Mouse (Mus musculus) layer of hippocampus, adult 2 months (tissue): Measurements from ENCODE around the gene Syngr3. TPM values are rescaled to one million over a fixed set of nuclear protein-coding genes. Genes with fewer than 3 reads are reported as not detected.
A peak's percentile ranks its signal among the peaks of the same experiment; 100 is the strongest.

ENCODE experiments used
- DNase-seq, 2 experiments: peaks; one replicate each; pipeline ENCODE4 v3.0.0; 2022; ENCODE audit warnings: low spot score in 2 of 2
- H3K27ac ChIP-seq: fragments of 200-600 bp; 2 replicates; pipeline ENCODE4 v1.8.1; 2022
- H3K4me3 ChIP-seq: fragments of 200-600 bp; 2 replicates; pipeline ENCODE4 v1.8.1; 2022; ENCODE audit warnings: mild to moderate bottlenecking
- CTCF ChIP-seq: fragments of 200-600 bp; conservative IDR thresholded peaks from 2 replicates; pipeline ENCODE4 v1.8.1; 2022; ENCODE audit warnings: antibody characterized with exemption, mild to moderate bottlenecking, moderate library complexity
- total RNA-seq, 2 experiments: library from RNA; stranded (reverse); gene quantifications; 2 replicates each; pipeline ENCODE4 v1.2.3; 2021

Syngr3 gene
- total RNA-seq, 2 experiments from 2014 or later = 146 to 155 TPM

GRCm38 (mm10) chr17:24715556-24715955, 25.8 kb upstream of the Syngr3 start:
- DNase-seq = no peak
- Histone ChIP-seq H3K4me3 (no peak overlapping the region), H3K27ac (no peak overlapping the region)
- TF ChIP-seq CTCF = no peak

- TF ChIP-seq CTCF = peak; percentile 78
- DNase-seq = no peak
- Histone ChIP-seq H3K4me3 (no peak overlapping the region), H3K27ac (no peak overlapping the region)
Observed at GRCm38 (mm10) chr17:24708646-24709045, 18.9 kb upstream of the Syngr3 start.

DNA sequence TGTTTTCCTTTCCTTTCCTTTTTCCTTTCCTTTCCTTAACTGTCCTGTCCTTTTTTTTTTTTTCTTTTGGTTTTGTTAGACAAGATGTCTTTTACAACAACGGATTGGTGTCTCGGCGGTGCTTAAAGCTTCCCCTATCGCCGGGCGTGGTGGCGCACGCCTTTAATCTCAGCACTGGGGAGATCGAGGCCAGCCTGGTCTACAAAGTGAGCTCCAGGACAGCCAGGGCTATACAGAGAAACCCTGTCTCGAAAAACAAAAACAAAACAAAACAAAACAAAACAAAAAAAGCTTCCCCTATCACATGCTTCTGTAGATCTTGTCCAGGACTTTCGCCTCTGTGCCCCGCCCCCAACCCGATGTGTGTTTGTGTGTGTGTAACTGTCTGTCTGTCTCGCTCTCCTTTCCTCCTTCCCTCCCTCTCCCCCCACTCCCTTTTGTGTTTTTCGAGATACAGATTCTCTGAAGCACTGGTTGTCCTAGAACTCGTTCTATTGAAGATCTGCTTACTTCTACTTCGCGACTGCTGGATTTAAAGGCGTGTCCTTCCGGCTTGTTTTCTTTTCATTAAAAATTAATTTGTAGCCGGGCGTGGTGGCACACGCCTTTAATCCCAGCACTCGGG, 18.2 kb upstream of the Syngr3 start:
- Histone ChIP-seq H3K27ac (peak overlapping the region; percentile 85), H3K4me3 (peak overlapping the region; percentile 92)
- TF ChIP-seq CTCF = no peak
- DNase-seq = no peak

DNA sequence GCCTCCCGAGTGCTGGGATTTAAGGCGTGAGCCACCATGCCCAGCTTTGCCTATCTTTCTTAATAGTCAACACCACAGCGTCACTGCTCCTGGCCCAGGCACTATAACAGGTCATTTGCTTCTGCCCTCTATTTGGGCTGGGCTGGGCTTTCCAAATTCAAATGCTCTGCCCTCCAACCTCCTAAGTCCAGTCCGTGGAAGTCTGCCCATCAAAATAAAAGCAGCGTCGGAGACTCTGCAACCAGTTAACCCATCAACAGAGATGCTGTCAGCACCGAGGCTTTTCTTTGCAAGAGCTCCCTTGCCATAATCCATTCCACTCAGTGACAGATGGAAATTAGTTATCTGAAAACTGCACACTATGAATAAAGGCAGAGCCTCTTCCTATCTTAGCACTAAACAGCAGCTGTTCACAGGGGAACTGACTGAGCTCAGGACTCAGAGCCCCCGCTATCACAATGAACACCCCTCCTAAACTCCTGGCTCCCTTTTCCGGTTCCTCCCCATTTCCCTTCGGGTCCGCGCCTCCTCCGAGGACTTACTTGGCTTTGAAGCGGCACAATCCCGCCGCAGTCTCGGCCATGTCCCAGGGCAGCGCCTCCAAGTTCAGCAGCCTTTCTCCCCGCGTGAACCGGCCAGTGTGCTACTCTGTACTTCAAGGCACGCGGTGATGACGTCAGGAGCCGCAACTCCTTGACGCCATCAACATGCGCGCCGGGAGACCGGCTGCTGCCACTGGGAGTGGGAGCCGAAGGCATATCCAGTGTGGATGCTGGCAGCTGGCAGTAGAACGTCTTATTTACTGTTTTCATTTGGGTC, 17.4 kb upstream of the Syngr3 start, which contains the start of gene Tbl3:
TSS of gene Tbl3 (minus strand) at position 679 of the 819 bp plus-strand sequence.
- peak within 1 kb of the TSS; percentile 92 for H3K4me3 ChIP-seq
- no peak for TF ChIP-seq CTCF

GRCm38 (mm10) chr17:24705821-24706220, 16.1 kb upstream of the Syngr3 start:
- Histone ChIP-seq H3K27ac (no peak overlapping the region), H3K4me3 (no peak overlapping the region)
- no peak for DNase-seq
- TF ChIP-seq CTCF = no peak

More for the DNA sequence above, 17.4 kb upstream of the Syngr3 start, which contains the start of gene Tbl3:
- peak within 1 kb of the TSS; percentile 85 for H3K27ac ChIP-seq
- peak; percentile 92 to 97 for DNase-seq

- no peak for DNase-seq
- H3K27ac ChIP-seq = no peak overlapping the region
- TF ChIP-seq CTCF = no peak
- no peak overlapping the region for H3K4me3 ChIP-seq
Observed at GRCm38 (mm10) chr17:24701251-24701650, 11.5 kb upstream of the Syngr3 start.

- TF ChIP-seq CTCF = no peak
- DNase-seq = no peak
- Histone ChIP-seq H3K27ac (no peak overlapping the region), H3K4me3 (no peak overlapping the region)
Observed at GRCm38 (mm10) chr17:24699473-24699872, 9.7 kb upstream of the Syngr3 start.

DNA sequence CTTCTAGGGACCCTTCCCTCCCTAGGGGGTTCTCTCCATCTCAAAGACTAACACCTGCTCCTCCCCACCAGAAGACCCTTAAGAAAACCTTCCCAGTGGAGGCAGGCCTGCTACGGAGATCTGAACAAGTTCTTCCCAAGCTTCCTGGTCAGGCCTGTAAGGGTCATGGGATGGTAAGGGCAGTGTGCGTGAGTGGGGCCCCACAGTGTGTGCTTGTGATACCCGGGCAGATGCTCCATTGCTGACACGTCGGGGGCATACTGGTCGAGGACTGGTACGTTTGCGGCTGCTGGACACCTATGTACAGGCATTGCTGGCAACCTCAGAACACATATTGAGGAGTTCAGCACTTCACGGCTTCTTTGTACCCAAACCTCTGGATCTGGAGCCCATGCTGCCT, 9.0 kb upstream of the Syngr3 start:
- no peak for TF ChIP-seq CTCF
- H3K27ac ChIP-seq = no peak overlapping the region
- H3K4me3 ChIP-seq = no peak overlapping the region
- no peak for DNase-seq

DNA sequence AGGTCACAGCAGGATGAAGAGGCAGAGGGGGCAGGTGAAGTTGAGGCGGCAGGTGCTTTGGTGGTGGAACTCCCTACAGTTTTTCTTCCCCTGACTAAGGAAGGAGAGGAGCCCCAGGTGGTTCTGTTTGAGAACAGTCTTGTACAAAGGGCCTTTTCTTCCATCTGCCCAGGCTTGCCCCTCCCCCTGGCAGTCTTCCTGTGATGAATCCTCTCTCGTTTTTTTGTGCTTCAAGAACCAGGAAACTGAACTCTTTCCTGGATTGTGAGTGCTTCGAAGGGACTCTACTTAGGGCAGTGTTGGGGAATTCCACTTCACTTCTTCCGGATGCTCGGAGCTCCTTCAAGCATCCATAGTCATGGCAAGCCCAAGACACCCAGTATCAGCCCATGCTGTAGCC, 8.2 kb upstream of the Syngr3 start:
- no peak for DNase-seq
- H3K4me3 ChIP-seq = no peak overlapping the region
- no peak overlapping the region for H3K27ac ChIP-seq
- TF ChIP-seq CTCF = no peak

DNA sequence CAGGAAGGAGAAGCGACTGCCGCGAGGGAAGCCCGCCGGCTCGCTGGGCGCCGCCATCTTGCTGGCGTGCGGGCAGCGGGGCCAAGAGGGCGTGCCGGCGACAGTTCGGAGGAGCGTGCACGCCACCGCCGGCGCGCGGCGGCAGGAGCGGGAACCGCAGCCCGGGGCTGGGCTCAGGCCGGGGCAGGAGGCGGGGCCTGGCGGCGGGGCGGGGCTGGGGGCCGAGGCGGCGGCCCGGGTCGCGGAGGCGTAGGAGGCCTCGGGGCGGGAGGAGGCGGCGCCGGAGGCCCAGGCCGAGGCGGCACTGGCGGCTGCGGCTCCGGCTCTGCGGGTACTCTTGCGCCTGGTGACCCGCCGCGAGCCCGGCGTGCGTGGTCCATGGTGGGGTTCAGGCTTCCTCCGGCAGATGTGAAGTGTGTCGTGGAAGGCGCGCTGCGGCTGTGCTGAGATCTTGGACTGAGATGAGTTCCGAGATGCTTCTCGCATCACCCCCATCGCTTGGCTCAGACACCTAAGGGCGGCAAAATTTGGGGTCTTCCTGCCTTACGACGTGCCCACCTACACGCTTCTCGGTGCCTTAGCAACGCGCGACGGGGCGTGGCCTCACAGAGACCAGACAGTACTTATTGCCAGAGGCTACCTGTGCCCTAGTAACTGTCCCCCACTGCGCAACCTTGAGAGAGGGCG, 6.4 kb upstream of the Syngr3 start, which contains the start of the genes Gfer and Noxo1:
TSS of gene Gfer (minus strand) at position 146 of the 687 bp plus-strand sequence.
TSS of gene Noxo1 (plus strand) at position 224 of the 687 bp plus-strand sequence.
- TF ChIP-seq CTCF = peak; percentile 56
- H3K27ac ChIP-seq = peak within 1 kb of the TSS; percentile 92
- peak; percentile 74 to 77 for DNase-seq
- H3K4me3 ChIP-seq = peak within 1 kb of the TSS; percentile 81

- peak overlapping the region; percentile 88 for H3K27ac ChIP-seq
- H3K4me3 ChIP-seq = peak overlapping the region; percentile 81
- DNase-seq = no peak
- TF ChIP-seq CTCF = no peak
Observed at GRCm38 (mm10) chr17:24695326-24696010, 5.7 kb upstream of the Syngr3 start.

- no peak overlapping the region for H3K27ac ChIP-seq
- no peak overlapping the region for H3K4me3 ChIP-seq
- no peak for DNase-seq
- no peak for TF ChIP-seq CTCF
Observed at GRCm38 (mm10) chr17:24692385-24692784, 2.6 kb upstream of the Syngr3 start.
